In genomic region chr7:44277250-44277622, GRCm38 (mm10) we compare ENCODE assay signal across 11 mouse cellular contexts. TPM values are rescaled to one million over a fixed set of nuclear protein-coding genes. Genes with fewer than 3 reads are reported as not detected.
A peak's percentile ranks its signal among the peaks of the same experiment; 100 is the strongest.
DNase-seq lines count a peak whose midpoint lies in the region; ATAC-seq and TF ChIP-seq lines count a peak whose summit lies in the region.
"Had no signal": no experiment of that assay in that cellular context is flagged by ENCODE, and none has a peak within 500 bp of the region (broad histone marks: within the 10 kb centered on the region; RNA-seq: fewer than 3 reads in every experiment).

No protein-coding gene starts in this region.

- no peak for TF ChIP-seq EP300 in heart, adult 2 months (IDR thresholded peaks at IDR 0.05; ENCODE audit: insufficient read depth, low read depth, low read length)

- intact Hi-C loops in heart, adult 2 months (cut with DNase I) = no loop called here

- no peaks in the 10 kb centered on the region for H3K36me3 ChIP-seq in heart, adult 2 months (ENCODE audit: control insufficient read depth, insufficient read depth, low read length)
- H3K36me3 ChIP-seq in heart, embryonic 11.5 days (ENCODE audit: control insufficient read depth, insufficient read depth, low read length) = no peaks in the 10 kb centered on the region

- H3K4me2 ChIP-seq in heart, embryonic 11.5 days = no peak overlapping the region

- no peak for DNase-seq in heart, adult 2 months
- no peak for DNase-seq in heart, adult 11 months
- DNase-seq in thymus, postnatal 0 days (ENCODE audit: low spot score) = peak; percentile 40
- no peak for DNase-seq in thymus, postnatal 10 days (ENCODE audit: low spot score in 2 of 2)

- no peak for TF ChIP-seq POLR2A in heart, adult 2 months (IDR thresholded peaks at IDR 0.05; ENCODE audit: insufficient read depth, low read depth, low read length)
- TF ChIP-seq POLR2A in embryonic fibroblast, embryonic 13.5 days (IDR thresholded peaks at IDR 0.05; ENCODE audit: low read depth, low read length) = no peak

- H3K9me3 ChIP-seq in heart, embryonic 11.5 days (replicated peaks; ENCODE audit: control insufficient read depth, low read length) = 0 out of 2 replicates have a peak, but pooled peaks cover 2% of the 10 kb centered on the region

- H3K4me3 ChIP-seq in heart, adult 2 months = no peak overlapping the region
- no peak overlapping the region for H3K4me3 ChIP-seq in embryonic fibroblast, embryonic 13.5 days (ENCODE audit: insufficient read depth, low read length)
- no peak overlapping the region for H3K4me3 ChIP-seq in heart, embryonic 11.5 days (ENCODE audit: low read depth, low read length)

- peak; percentile 61 for ATAC-seq in megakaryocyte progenitor cell, adult 5-6 weeks (replicated peaks; ENCODE audit: poor library complexity)
- no peak for ATAC-seq in heart, embryonic 11.5 days (replicated peaks; ENCODE audit: insufficient number of reproducible peaks, low FRiP score, low TSS enrichment)
- ATAC-seq in inflammation-experienced regulatory T-cells, adult 6 months = no peak

- no peak overlapping the region for H3K9ac ChIP-seq in heart, adult 2 months (ENCODE audit: low read depth, low read length)
- no peak overlapping the region for H3K9ac ChIP-seq in heart, embryonic 11.5 days (ENCODE audit: low read depth, low read length)

- TF ChIP-seq CTCF in heart, adult 2 months (IDR thresholded peaks at IDR 0.05) = peak; percentile 50
- 0 out of 2 replicates have a peak, but pooled peaks have one; percentile 8 for TF ChIP-seq CTCF in embryonic fibroblast, embryonic 13.5 days (IDR thresholded peaks at IDR 0.05; ENCODE audit: borderline replicate concordance, insufficient read depth, low read length)

- peaks cover 2% of the 10 kb centered on the region; the same call in 1 of the 2 replicates for H3K27me3 ChIP-seq in heart, adult 2 months (ENCODE audit: control insufficient read depth, insufficient read depth, low read length)
- H3K27me3 ChIP-seq in heart, embryonic 11.5 days (ENCODE audit: control insufficient read depth, insufficient read depth, low read length) = peaks cover 14% of the 10 kb centered on the region

- WGBS in heart, adult 2 months = 45% methylated on average over 2 of the region's 2 CpGs
- 50% methylated on average over 2 of the region's 2 CpGs for WGBS in heart, embryonic 11.5 days (ENCODE audit: insufficient replicate concordance)

- H3K79me2 ChIP-seq in heart, adult 2 months (replicated peaks; ENCODE audit: control insufficient read depth, insufficient read depth, low read length) = no peaks in the 10 kb centered on the region

- no peaks in the 10 kb centered on the region for H3K4me1 ChIP-seq in heart, adult 2 months (ENCODE audit: control insufficient read depth, insufficient read depth, low read length)
- no peaks in the 10 kb centered on the region for H3K4me1 ChIP-seq in embryonic fibroblast, embryonic 13.5 days (ENCODE audit: control insufficient read depth, insufficient read depth, low read length)
- H3K4me1 ChIP-seq in heart, embryonic 11.5 days (ENCODE audit: control insufficient read depth, insufficient read depth, low read length) = no peaks in the 10 kb centered on the region

- no peak overlapping the region for H3K27ac ChIP-seq in heart, adult 2 months
- no peak overlapping the region for H3K27ac ChIP-seq in embryonic fibroblast, embryonic 13.5 days (ENCODE audit: insufficient read depth, low read length)
- no peak overlapping the region for H3K27ac ChIP-seq in heart, embryonic 11.5 days (ENCODE audit: low read depth, low read length)

RNA-seq across cellular contexts. Expression of gene Gm15517, which starts 16.0 kb away (rescaled TPM):
- not detected for total RNA-seq in heart, adult 2 months (2021)
- polyA plus RNA-seq in heart, adult 2 months (2012; rRNA removed) = not detected in 2 replicates
- not detected in 2 replicates for polyA plus RNA-seq in thymus, postnatal 0 days (2015; fragmentation: Nextera tagmentation; extraction: Ambion mirVana)
- polyA plus RNA-seq in embryonic fibroblast, embryonic 13.5 days (2011; ENCODE audit: insufficient read length, low read depth, missing spikeins) = not detected in 2 replicates
- total RNA-seq in megakaryocyte progenitor cell, adult 5-6 weeks (2015) = not detected in 2 replicates
- not detected in 2 replicates for total RNA-seq in megakaryocyte progenitor cell, adult 5-6 weeks (2017)
- not detected in 2 replicates for polyA plus RNA-seq in heart, embryonic 11.5 days (2014; fragmentation: Nextera tagmentation; extraction: Ambion mirVana)
- polyA plus RNA-seq in inflammation-experienced regulatory T-cells, adult 6 months (2017; shearing (Covaris generic)) = not detected
- polyA plus RNA-seq: heart, embryonic 16.5 days; liver, embryonic 16.5 days; stomach, embryonic 14.5 days had no signal

RNA-seq across cellular contexts. Expression of gene Acp4, which starts 20.1 kb away (rescaled TPM):
- total RNA-seq in heart, adult 2 months (2021) = not detected
- polyA plus RNA-seq in heart, adult 2 months (2012; rRNA removed) = not detected in 2 replicates
- polyA plus RNA-seq in thymus, postnatal 0 days (2015; fragmentation: Nextera tagmentation; extraction: Ambion mirVana) = 0.14 TPM in 2 replicates
- not detected in 2 replicates for polyA plus RNA-seq in embryonic fibroblast, embryonic 13.5 days (2011; ENCODE audit: insufficient read length, low read depth, missing spikeins)
- total RNA-seq in megakaryocyte progenitor cell, adult 5-6 weeks (2015) = not detected in 2 replicates
- total RNA-seq in megakaryocyte progenitor cell, adult 5-6 weeks (2017) = 0.04 TPM in 1 of 2 replicates, not detected in the other
- polyA plus RNA-seq in heart, embryonic 11.5 days (2014; fragmentation: Nextera tagmentation; extraction: Ambion mirVana) = not detected in 2 replicates
- not detected for polyA plus RNA-seq in inflammation-experienced regulatory T-cells, adult 6 months (2017; shearing (Covaris generic))
- polyA plus RNA-seq: heart, embryonic 16.5 days; liver, embryonic 16.5 days; stomach, embryonic 14.5 days had no signal

RNA-seq across cellular contexts. Expression of gene Clec11a, which starts 29.5 kb away (rescaled TPM):
- 1 to 10 TPM in 1 of 2 experiments, under 1 TPM in 1; 0.60 to 1.1 TPM for total RNA-seq in heart, adult 2 months (2021)
- 1.8 and 2.0 TPM in 2 replicates for polyA plus RNA-seq in heart, adult 2 months (2012; rRNA removed)
- polyA plus RNA-seq in thymus, postnatal 0 days (2015; fragmentation: Nextera tagmentation; extraction: Ambion mirVana) = 3.7 and 4.0 TPM in 2 replicates
- polyA plus RNA-seq in embryonic fibroblast, embryonic 13.5 days (2011; ENCODE audit: insufficient read length, low read depth, missing spikeins) = 2.6 and 13.4 TPM in 2 replicates
- total RNA-seq in megakaryocyte progenitor cell, adult 5-6 weeks (2015) = 4.1 TPM in 2 replicates
- total RNA-seq in megakaryocyte progenitor cell, adult 5-6 weeks (2017) = 4.2 and 4.4 TPM in 2 replicates
- polyA plus RNA-seq in heart, embryonic 11.5 days (2014; fragmentation: Nextera tagmentation; extraction: Ambion mirVana) = 0.65 and 0.84 TPM in 2 replicates
- under 1 TPM; 0.28 to 0.62 (median 0.34) TPM for polyA plus RNA-seq in inflammation-experienced regulatory T-cells, adult 6 months (2017; shearing (Covaris generic))

RNA-seq across cellular contexts. Expression of gene 2410002F23Rik, which starts 30.7 kb away (rescaled TPM):
- total RNA-seq in heart, adult 2 months (2021) = 10 to 100 TPM; 12.0 to 12.3 TPM
- 29.5 and 37.6 TPM in 2 replicates for polyA plus RNA-seq in heart, adult 2 months (2012; rRNA removed)
- polyA plus RNA-seq in thymus, postnatal 0 days (2015; fragmentation: Nextera tagmentation; extraction: Ambion mirVana) = 76.8 and 86.3 TPM in 2 replicates
- 71.4 and 78.0 TPM in 2 replicates for polyA plus RNA-seq in embryonic fibroblast, embryonic 13.5 days (2011; ENCODE audit: insufficient read length, low read depth, missing spikeins)
- total RNA-seq in megakaryocyte progenitor cell, adult 5-6 weeks (2015) = 54.0 and 60.6 TPM in 2 replicates
- total RNA-seq in megakaryocyte progenitor cell, adult 5-6 weeks (2017) = 71.7 and 74.6 TPM in 2 replicates
- polyA plus RNA-seq in heart, embryonic 11.5 days (2014; fragmentation: Nextera tagmentation; extraction: Ambion mirVana) = 61.5 and 76.0 TPM in 2 replicates
- 100 to 1,000 TPM in 1 of 3 experiments, 10 to 100 TPM in 2; 47.7 to 133 (median 97.4) TPM for polyA plus RNA-seq in inflammation-experienced regulatory T-cells, adult 6 months (2017; shearing (Covaris generic))

RNA-seq across cellular contexts. Expression of gene 1700028J19Rik, which starts 30.7 kb away (rescaled TPM):
- under 1 TPM; 0.68 to 0.70 TPM for total RNA-seq in heart, adult 2 months (2021)
- 1.3 and 2.1 TPM in 2 replicates for polyA plus RNA-seq in heart, adult 2 months (2012; rRNA removed)
- 0.81 and 1.3 TPM in 2 replicates for polyA plus RNA-seq in thymus, postnatal 0 days (2015; fragmentation: Nextera tagmentation; extraction: Ambion mirVana)
- polyA plus RNA-seq in embryonic fibroblast, embryonic 13.5 days (2011; ENCODE audit: insufficient read length, low read depth, missing spikeins) = 0.75 and 1.1 TPM in 2 replicates
- 0.34 and 1.8 TPM in 2 replicates for total RNA-seq in megakaryocyte progenitor cell, adult 5-6 weeks (2015)
- total RNA-seq in megakaryocyte progenitor cell, adult 5-6 weeks (2017) = 0.30 and 0.37 TPM in 2 replicates
- 0.68 and 1.7 TPM in 2 replicates for polyA plus RNA-seq in heart, embryonic 11.5 days (2014; fragmentation: Nextera tagmentation; extraction: Ambion mirVana)
- 1 to 10 TPM; 1.3 to 2.5 (median 1.6) TPM for polyA plus RNA-seq in inflammation-experienced regulatory T-cells, adult 6 months (2017; shearing (Covaris generic))
